Mouse (Mus musculus) gonadal fat pad, adult 2 months (tissue): ENCODE data around the gene Mrto4. TPM values are rescaled to one million over a fixed set of nuclear protein-coding genes. Genes with fewer than 3 reads are reported as not detected.

ENCODE experiments used
- polyA plus RNA-seq: library from polyadenylated mRNA; depleted of rRNA; stranded (reverse); fragments of >200 nt; gene quantifications from 2 replicates; pipeline ENCODE4 v1.2.3, GENCODE M21; 2012; rRNA removed

The Mrto4 gene
- polyA plus RNA-seq, 1 experiment, result 19.9 TPM

Other genes with a start within 250 kb of the Mrto4 start
- 47.5 and 68.2 TPM in 2 replicates for gene Minos1, start 221.5 kb downstream of the Mrto4 start, polyA plus RNA-seq
- gene Capzb, start 159.7 kb downstream of the Mrto4 start, polyA plus RNA-seq, result 116 and 142 TPM in 2 replicates
- gene Pqlc2, start 41.9 kb downstream of the Mrto4 start, polyA plus RNA-seq, result 55.6 and 61.1 TPM in 2 replicates
- gene Akr7a5, start 41.8 kb downstream of the Mrto4 start, polyA plus RNA-seq, result 91.7 and 164 TPM in 2 replicates
- gene Emc1, start within 50 bp of the Mrto4 start, polyA plus RNA-seq, result 35.2 and 42.2 TPM in 2 replicates
- 156 and 159 TPM in 2 replicates for gene Ubr4, start within 50 bp of the Mrto4 start, polyA plus RNA-seq
- 7.0 and 7.3 TPM in 2 replicates for gene Iffo2, start 178.0 kb upstream of the Mrto4 start, polyA plus RNA-seq